Mouse (Mus musculus) hindbrain, embryonic 12.5 days (tissue): ENCODE measurements around the gene Farp2. TPM values are rescaled to one million over a fixed set of nuclear protein-coding genes. Genes with fewer than 3 reads are reported as not detected.
A peak's percentile ranks its signal among the peaks of the same experiment; 100 is the strongest.

Source experiments
- ATAC-seq: fragments of 200-750 bp; cut with Nextera tagmentation; 2 replicates; pipeline ENCODE4 v1.8.0; 2017; ENCODE audit warnings: moderate TSS enrichment; ENCODE audit not compliant: low FRiP score
- H3K27ac ChIP-seq: fragments of 300-500 bp; sonication (generic); 2 replicates; pipeline ENCODE4 v1.5.1; 2016; ENCODE audit warnings: mild to moderate bottlenecking
- H3K27me3 ChIP-seq: fragments of 300-500 bp; sonication (generic); 2 replicates; pipeline ENCODE4 v1.6.1; 2016; ENCODE audit warnings: mild to moderate bottlenecking
- H3K36me3 ChIP-seq: fragments of 300-500 bp; sonication (generic); 2 replicates; pipeline ENCODE4 v1.6.1; 2016; ENCODE audit warnings: mild to moderate bottlenecking
- H3K4me1 ChIP-seq: fragments of 300-500 bp; sonication (generic); 2 replicates; pipeline ENCODE4 v1.6.1; 2016
- H3K4me2 ChIP-seq: fragments of 300-500 bp; sonication (generic); replicated peaks from 2 replicates; pipeline ENCODE4 v1.6.1; 2016; ENCODE audit warnings: mild to moderate bottlenecking
- H3K4me3 ChIP-seq: fragments of 300-500 bp; sonication (generic); 2 replicates; pipeline ENCODE4 v1.5.1; 2016; ENCODE audit warnings: mild to moderate bottlenecking
- H3K9ac ChIP-seq: fragments of 300-500 bp; sonication (generic); 2 replicates; pipeline ENCODE4 v1.6.1; 2016; ENCODE audit warnings: mild to moderate bottlenecking, moderate library complexity
- H3K9me3 ChIP-seq: fragments of 300-500 bp; sonication (generic); replicated peaks from 2 replicates; pipeline ENCODE4 v1.6.1; 2016; ENCODE audit warnings: mild to moderate bottlenecking
- WGBS: fragments of 180-500 bp; shearing (Covaris S2); methylation state at CpG from one replicate; pipeline ENCODE4 v1.1.7; 2016; 5-methylcytosine and 5-hydroxymethylcytosine counted together
- polyA plus RNA-seq: library from polyadenylated mRNA; unstranded; fragments of >200 nt; fragmentation: Nextera tagmentation; extraction: Ambion mirVana; gene quantifications from 2 replicates; pipeline ENCODE4 v1.2.1, GENCODE M21; 2016

Gene Farp2
- polyA plus RNA-seq, 1 experiment from 2014 or later, result 6.1 TPM

DNA sequence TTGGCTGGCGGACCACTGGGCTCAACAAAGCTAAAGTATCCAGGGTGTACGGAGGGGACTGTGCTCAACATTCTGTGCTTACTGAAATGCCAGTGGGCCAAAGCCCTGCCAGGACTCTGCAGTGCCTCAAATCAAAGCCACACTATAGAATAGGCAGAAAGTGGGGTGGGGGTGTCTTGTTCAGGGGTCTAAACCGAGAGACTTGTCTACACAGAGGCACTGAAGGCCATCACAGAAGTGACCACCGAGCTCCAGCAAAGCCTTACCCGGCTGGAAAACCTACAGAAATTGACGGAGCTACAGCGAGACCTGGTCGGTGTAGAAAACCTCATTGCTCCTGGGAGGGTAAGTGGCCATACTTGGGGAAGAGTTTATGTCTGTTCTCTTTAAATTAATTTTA, 97.9 kb downstream of the Farp2 start:
- no peak for ATAC-seq

DNA sequence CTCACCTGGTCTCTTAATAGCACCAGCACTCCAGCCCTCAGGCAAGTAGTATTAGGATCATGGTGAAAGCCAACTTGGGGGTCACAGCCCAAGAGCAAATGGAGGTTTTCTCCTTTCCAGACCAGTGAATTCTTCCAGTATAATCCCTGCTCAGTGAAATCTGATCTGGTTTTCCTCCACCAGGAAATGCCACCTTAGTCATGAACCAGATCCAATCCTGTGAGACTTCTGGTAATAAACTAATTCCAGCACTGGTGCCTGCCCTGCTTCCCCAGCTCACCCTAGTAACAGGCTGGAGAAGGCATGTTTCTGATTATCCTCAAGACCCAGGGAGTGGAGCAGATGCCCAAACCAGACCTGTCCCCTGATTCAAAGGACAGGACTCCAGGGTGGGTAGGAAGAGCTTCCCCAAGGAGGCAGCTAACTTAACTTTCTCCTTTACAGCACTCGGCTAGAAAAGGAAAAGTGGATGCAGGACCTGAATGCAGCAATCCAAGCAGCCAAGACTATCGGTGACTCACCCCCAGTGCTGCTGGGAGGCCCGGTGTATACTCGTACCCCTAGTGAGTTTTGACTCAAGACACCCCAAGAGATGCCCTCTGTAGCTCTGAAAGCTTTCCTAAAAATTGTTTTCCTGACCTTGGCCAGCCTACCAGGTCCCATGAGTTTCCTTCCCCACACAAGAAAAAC, 106.3 kb downstream of the Farp2 start:
- Histone ChIP-seq H3K36me3 (peaks cover 35% of the 10 kb centered on the region), H3K4me3 (no peak overlapping the region), H3K9ac (no peak overlapping the region), H3K4me1 (no peaks in the 10 kb centered on the region), H3K9me3 (no peaks in the 10 kb centered on the region), H3K4me2 (no peak overlapping the region), H3K27ac (no peak overlapping the region), H3K27me3 (no peaks in the 10 kb centered on the region)
- ATAC-seq, result no peak
- WGBS, result 74% methylated on average over 4 of the region's 4 CpGs

More for the DNA sequence above, 97.9 kb downstream of the Farp2 start:
- H3K9me3 ChIP-seq, result no peaks in the 10 kb centered on the region
- H3K9ac ChIP-seq, result no peak overlapping the region
- no peak overlapping the region for H3K4me2 ChIP-seq
- no peak overlapping the region for H3K27ac ChIP-seq
- H3K4me1 ChIP-seq, result no peaks in the 10 kb centered on the region
- no peaks in the 10 kb centered on the region for H3K27me3 ChIP-seq
- no peak overlapping the region for H3K4me3 ChIP-seq
- H3K36me3 ChIP-seq, result no peaks in the 10 kb centered on the region
- WGBS, result 86% methylated on average over 8 of the region's 8 CpGs

DNA sequence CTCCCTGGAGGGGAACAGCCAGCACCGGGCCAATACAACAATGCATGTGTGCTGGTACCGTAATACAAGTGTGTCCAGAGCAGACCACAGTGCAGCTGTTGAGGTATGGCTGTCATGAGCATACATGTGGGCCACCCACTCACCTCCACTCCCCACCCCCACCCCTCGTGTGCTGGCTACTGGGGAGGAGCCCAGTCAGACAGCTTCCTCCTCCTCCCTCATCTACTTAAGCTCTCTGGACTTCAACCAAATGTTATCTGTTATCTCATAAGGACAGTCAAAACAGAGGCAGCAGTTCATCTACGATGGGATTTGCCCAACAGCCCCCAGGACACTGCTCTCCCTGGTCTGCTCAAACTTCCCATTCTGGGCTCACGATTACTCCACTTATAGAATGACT, 107.1 kb downstream of the Farp2 start:
- Histone ChIP-seq H3K9ac (no peak overlapping the region), H3K4me2 (no peak overlapping the region), H3K4me1 (no peaks in the 10 kb centered on the region), H3K27ac (no peak overlapping the region), H3K27me3 (no peaks in the 10 kb centered on the region), H3K4me3 (no peak overlapping the region), H3K36me3 (peaks cover 42% of the 10 kb centered on the region), H3K9me3 (no peaks in the 10 kb centered on the region)
- no peak for ATAC-seq
- 88% methylated on average over 5 of the region's 5 CpGs for WGBS

DNA sequence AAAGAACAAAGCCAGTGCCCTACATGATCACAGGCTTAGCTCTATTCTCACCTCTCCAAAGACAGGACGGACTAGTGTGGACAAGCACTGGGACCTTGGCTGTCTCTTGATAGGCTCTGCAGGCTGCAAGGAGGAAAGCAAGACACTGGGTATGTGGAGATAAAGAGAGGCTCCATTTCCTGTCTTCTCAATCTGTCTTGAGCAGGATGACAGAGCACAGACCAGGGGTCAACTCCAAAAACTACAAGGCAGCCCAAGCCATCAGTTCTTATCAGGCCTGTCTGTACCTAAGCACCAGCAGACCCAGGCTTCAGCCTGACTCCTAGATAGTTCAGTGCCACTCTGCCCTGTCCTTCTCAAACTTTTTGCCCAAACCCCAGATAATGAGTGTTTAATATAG, 112.6 kb downstream of the Farp2 start:
- Histone ChIP-seq H3K27ac (no peak overlapping the region), H3K36me3 (peaks cover 86% of the 10 kb centered on the region), H3K27me3 (no peaks in the 10 kb centered on the region), H3K9me3 (no peaks in the 10 kb centered on the region), H3K9ac (no peak overlapping the region), H3K4me3 (no peak overlapping the region), H3K4me2 (no peak overlapping the region), H3K4me1 (no peaks in the 10 kb centered on the region)
- 96% methylated on average over 1 of the region's 1 CpGs for WGBS
- ATAC-seq, result no peak

DNA sequence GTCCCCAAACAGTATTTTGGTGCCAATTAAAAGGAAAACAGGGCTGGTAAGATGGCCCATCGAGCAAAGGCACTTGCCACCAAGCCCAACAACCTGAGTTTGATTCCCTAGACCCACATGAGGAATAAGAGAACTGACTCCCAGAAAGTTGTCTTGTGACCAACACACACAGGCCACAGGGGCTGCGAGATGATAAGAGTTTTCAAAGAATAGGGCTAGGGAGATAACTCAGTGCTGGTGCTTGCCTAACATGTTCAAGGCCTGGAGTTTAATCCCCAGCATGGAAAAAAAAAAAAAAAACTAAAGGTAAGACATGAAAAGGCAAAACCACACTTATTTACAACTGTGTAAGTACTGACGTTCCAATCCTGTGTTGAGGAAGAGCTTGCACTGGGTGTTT, 118.9 kb downstream of the Farp2 start:
- no peak overlapping the region for H3K4me2 ChIP-seq
- WGBS, result 96% methylated on average over 3 of the region's 3 CpGs
- H3K4me1 ChIP-seq, result peaks cover 16% of the 10 kb centered on the region
- H3K4me3 ChIP-seq, result no peak overlapping the region
- ATAC-seq, result no peak
- H3K27ac ChIP-seq, result no peak overlapping the region
- no peaks in the 10 kb centered on the region for H3K9me3 ChIP-seq
- H3K9ac ChIP-seq, result no peak overlapping the region
- peaks cover 45% of the 10 kb centered on the region for H3K36me3 ChIP-seq
- H3K27me3 ChIP-seq, result no peaks in the 10 kb centered on the region

DNA sequence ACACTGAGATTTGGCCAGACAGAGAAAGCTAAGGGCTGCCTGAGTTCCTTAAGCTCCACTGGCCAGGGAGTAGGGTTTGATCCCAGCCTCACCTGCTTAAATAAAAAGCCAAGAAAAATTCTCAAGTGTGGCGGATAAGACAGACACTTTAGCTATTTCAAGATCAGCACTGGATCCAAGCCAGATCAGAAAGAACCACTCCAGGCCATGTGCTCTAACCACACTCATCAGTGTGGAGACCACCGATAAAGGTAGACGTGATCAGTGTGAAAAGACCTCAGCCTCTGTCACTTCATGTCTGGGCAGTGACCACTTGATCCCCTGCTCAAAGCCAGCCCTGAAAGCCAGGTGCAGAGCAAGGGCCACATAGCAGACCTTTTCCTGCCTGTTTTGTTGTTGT, 120.8 kb downstream of the Farp2 start:
- H3K36me3 ChIP-seq, result peaks cover 27% of the 10 kb centered on the region

DNA sequence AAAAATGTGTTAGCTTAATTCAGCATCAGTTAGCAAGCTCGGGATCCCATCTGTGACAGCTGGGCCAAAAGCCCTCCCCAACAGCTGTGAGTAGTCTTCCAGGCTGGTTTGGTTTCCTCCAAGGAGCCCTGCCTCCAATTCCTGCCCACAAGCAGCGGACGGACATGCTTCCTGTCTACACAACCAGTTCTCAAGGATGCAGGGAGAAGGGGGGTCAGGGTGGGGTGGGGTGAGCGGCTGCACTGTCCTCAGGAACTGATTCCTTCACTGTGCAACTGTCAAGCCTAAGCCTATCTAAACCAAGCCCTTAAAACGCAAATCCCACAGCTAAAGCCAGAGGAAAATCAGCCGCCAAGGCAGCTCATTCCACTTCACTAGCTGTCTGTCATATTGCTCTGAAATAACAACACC, 122.6 kb downstream of the Farp2 start:
- peaks cover 16% of the 10 kb centered on the region for H3K4me1 ChIP-seq
- WGBS, result 5% methylated on average over 6 of the region's 6 CpGs
- H3K36me3 ChIP-seq, result peaks cover 13% of the 10 kb centered on the region; the same call in 1 of the 2 replicates
- H3K27ac ChIP-seq, result peak overlapping the region; percentile 90
- peak overlapping the region; percentile 92 for H3K4me2 ChIP-seq
- no peaks in the 10 kb centered on the region for H3K9me3 ChIP-seq
- H3K9ac ChIP-seq, result peak overlapping the region; percentile 92
- no peaks in the 10 kb centered on the region for H3K27me3 ChIP-seq
- ATAC-seq, result no peak
- peak overlapping the region; percentile 90 for H3K4me3 ChIP-seq

More for the DNA sequence above, 120.8 kb downstream of the Farp2 start:
- Histone ChIP-seq H3K9ac (no peak overlapping the region), H3K9me3 (no peaks in the 10 kb centered on the region), H3K27ac (no peak overlapping the region), H3K27me3 (no peaks in the 10 kb centered on the region), H3K4me1 (peaks cover 16% of the 10 kb centered on the region), H3K4me3 (no peak overlapping the region), H3K4me2 (no peak overlapping the region)
- ATAC-seq, result no peak
- 90% methylated on average over 3 of the region's 3 CpGs for WGBS

DNA sequence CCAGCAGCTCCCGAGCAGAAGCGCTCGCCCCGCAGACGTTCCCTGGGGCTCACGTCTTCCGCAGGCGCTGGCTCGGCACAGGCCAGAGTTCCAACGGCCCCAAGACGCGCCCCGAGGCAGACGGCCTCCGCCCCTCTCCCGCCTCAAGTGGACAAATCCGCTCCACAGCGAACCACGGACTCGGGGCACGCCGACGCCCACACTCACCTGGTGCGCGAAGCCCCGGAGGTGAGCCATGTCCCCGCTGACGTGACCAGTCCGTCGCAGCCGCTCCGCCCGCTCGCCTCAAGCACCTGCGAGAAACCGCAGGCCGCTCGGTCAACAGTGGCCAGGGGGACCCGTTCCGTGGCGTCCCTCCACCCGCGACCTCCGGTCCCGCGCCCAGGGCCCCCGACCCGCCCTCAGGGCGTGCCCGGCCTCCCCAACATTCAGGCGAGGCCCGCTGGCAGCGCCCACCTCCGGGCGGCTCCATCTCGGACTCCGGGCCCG, 123.3 kb downstream of the Farp2 start:
- no peaks in the 10 kb centered on the region for H3K27me3 ChIP-seq
- H3K4me2 ChIP-seq, result peak overlapping the region; percentile 92
- H3K4me3 ChIP-seq, result peak overlapping the region; percentile 90
- no peaks in the 10 kb centered on the region for H3K9me3 ChIP-seq
- H3K36me3 ChIP-seq, result peaks cover 13% of the 10 kb centered on the region; the same call in 1 of the 2 replicates
- no peak; the same call in 1 of the 2 replicates for ATAC-seq
- peaks cover 16% of the 10 kb centered on the region for H3K4me1 ChIP-seq
- 0% methylated on average over 57 of the region's 58 CpGs for WGBS
- peak overlapping the region; percentile 92 for H3K9ac ChIP-seq
- peak overlapping the region; percentile 90 for H3K27ac ChIP-seq

DNA sequence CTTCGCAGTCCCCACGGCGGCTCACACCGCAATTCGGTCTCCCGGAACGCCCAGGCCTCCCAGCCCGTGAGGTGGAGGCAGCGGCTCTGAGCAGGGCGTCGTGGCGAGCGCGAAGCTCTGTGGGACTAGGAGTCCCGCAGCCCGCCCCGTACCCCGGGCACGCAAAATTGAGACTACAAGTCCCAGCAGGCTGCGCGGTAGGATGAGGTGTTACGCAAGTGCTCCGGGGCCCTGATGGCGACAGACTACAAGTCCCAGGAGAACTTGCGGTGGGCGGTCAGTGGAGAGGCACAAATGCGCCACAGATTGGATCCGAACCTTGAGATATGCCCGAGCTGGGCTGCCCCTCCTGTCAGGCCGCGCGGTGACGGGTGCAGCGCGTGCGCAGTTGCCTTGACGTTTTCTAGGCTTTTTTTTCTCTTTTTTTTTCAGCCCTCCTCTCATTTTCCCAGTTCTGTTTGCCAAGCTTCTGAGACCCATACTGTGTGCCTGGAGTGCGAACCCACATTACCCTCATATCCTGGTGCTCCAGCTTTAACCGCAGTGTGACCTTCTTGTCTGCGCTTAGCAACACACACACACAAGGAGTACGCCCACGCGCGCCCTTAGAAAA, 123.8 kb downstream of the Farp2 start:
- Histone ChIP-seq H3K27me3 (no peaks in the 10 kb centered on the region), H3K4me3 (peak overlapping the region; percentile 90), H3K4me2 (peak overlapping the region; percentile 92), H3K36me3 (peaks cover 13% of the 10 kb centered on the region; the same call in 1 of the 2 replicates), H3K9ac (peak overlapping the region; percentile 92), H3K4me1 (peaks cover 16% of the 10 kb centered on the region), H3K9me3 (no peaks in the 10 kb centered on the region), H3K27ac (peak overlapping the region; percentile 90)
- 1% methylated on average over 44 of the region's 44 CpGs for WGBS
- peak; percentile 98 for ATAC-seq

DNA sequence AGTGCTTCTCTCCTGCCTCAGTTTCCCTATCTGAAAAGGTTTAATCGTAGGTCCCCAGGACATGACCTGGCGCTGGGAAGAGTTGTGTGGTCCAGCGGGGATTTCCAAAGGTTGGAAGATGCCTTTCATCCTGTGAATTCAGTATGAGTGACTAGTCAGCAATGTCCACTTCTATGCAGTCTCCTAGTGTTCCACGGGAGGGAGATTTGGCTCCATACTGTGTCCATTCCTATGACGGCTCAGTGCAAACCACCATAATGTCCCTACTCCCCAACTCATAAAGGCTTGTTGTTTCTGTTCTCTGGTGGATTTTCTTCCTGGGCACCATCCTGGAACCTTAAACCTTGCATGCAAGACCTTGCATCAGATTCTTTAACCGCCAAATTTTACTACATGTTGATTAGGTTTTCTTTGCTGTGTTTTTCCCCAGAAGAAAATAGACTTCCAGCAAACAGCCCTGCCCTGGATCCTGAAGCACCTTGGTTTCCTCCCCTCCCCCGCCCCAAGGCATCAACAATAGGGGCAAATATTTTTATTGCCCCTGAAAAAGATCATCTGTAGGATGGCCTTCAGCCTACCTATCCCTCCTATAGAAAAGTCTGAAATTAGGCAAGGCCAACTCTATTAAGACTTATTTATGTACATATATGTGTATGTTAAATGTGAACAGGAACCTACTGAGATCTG, 124.5 kb downstream of the Farp2 start:
- peaks cover 10% of the 10 kb centered on the region; the same call in 1 of the 2 replicates for H3K36me3 ChIP-seq
- H3K27ac ChIP-seq, result peak overlapping the region; percentile 84
- peaks cover 16% of the 10 kb centered on the region for H3K4me1 ChIP-seq
- no peaks in the 10 kb centered on the region for H3K9me3 ChIP-seq
- peak overlapping the region; percentile 92 for H3K4me2 ChIP-seq
- no peaks in the 10 kb centered on the region for H3K27me3 ChIP-seq
- peak overlapping the region; percentile 92; the same call in 1 of the 2 replicates for H3K9ac ChIP-seq
- peak; percentile 44 for ATAC-seq
- H3K4me3 ChIP-seq, result peak overlapping the region; percentile 90
- WGBS, result 26% methylated on average over 7 of the region's 7 CpGs

DNA sequence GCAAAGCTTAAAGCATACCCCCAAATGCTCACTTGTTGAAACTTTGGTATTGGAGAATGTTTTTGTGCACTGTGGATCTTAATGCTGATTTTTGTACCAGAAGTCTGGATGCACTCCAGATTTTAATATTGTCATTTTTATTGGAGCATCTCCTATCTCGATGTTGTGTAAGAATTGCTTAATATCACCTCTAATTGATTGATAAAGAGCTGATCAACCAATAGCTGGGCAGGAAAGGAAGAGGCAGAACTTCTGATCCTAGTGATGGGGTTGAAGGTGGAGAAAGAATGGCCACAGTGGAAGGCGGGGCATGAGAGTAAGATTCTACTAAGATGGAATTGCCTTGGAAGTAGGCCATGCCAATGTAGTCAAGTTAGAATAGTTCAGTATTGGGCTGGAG, 130.1 kb downstream of the Farp2 start:
- no peaks in the 10 kb centered on the region for H3K27me3 ChIP-seq

DNA sequence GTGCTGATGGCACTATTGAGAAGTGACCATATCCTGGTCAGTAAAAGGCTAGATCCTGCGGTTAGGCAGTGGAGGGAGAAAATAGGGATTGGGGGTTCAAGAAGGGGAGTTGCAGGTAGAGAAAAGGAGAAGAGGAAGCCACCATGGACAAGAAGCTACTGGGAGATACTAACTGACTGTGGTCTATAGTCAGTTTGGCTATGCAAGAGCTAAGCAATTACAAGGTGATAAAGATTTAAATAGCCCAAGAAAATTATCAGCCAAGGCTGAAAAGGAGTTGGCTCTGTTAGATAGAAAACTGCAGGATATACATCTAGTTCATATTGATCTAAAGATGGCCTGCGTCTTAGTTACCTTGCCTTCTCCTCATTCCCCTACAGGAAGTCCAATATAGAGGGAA, 130.8 kb downstream of the Farp2 start:
- no peaks in the 10 kb centered on the region for H3K4me1 ChIP-seq
- WGBS, result 95% methylated on average over 2 of the region's 2 CpGs
- no peak for ATAC-seq
- no peaks in the 10 kb centered on the region for H3K36me3 ChIP-seq
- no peak overlapping the region for H3K4me2 ChIP-seq
- no peak overlapping the region for H3K4me3 ChIP-seq
- H3K27me3 ChIP-seq, result no peaks in the 10 kb centered on the region
- no peaks in the 10 kb centered on the region for H3K9me3 ChIP-seq
- H3K9ac ChIP-seq, result no peak overlapping the region
- H3K27ac ChIP-seq, result no peak overlapping the region

More for the DNA sequence above, 130.1 kb downstream of the Farp2 start:
- Histone ChIP-seq H3K4me2 (no peak overlapping the region), H3K9ac (no peak overlapping the region), H3K9me3 (no peaks in the 10 kb centered on the region), H3K4me1 (no peaks in the 10 kb centered on the region), H3K4me3 (no peak overlapping the region), H3K36me3 (no peaks in the 10 kb centered on the region), H3K27ac (no peak overlapping the region)
- 83% methylated on average over 2 of the region's 2 CpGs for WGBS
- no peak for ATAC-seq
